Mouse (Mus musculus): ENCODE measurements around the gene Fgfr2.

Fgfr2 gene

DNA sequence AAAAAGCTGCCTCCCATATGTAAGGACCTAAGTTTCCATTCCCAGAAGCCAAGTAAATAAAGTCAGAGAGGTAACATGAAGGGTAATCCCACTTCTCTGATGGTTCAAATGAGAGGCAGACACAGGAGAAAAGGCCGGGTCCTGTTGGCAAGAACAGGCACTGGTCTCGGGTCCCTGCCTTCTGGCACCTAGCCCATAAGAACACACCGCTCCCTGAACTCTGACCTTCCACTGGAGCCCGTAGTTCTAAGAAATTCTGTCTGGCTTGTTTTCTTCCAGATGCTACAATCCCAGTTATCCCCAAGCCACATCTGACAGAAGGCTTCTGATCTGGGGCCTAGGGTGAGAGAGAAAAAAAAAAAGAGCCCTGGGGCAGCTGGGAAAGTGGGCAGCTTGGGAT is 34.7 kb downstream of the Fgfr2 start:
- DNase-seq (ENCODE audit: low spot score) = no peak

DNA sequence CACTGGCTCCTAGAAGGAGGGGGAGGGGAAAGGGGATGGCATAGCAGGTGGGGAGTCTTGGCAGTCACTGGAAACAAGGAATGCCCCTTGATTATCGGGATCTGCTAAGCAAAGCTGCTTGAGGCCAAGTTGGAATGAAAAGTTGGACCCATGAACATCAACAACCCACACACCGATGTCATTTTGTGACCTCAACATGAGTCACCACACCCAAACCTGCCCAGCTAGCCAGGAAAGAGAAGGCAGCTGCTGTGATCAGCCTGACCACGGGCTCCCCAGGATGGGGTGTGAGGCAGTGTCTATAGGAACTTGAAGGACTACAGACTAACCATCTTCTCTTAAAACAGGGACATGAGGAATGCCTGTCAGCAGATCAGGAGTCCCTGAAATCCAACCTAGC is 37.7 kb downstream of the Fgfr2 start:
- DNase-seq (ENCODE audit: low spot score) = no peak

DNA sequence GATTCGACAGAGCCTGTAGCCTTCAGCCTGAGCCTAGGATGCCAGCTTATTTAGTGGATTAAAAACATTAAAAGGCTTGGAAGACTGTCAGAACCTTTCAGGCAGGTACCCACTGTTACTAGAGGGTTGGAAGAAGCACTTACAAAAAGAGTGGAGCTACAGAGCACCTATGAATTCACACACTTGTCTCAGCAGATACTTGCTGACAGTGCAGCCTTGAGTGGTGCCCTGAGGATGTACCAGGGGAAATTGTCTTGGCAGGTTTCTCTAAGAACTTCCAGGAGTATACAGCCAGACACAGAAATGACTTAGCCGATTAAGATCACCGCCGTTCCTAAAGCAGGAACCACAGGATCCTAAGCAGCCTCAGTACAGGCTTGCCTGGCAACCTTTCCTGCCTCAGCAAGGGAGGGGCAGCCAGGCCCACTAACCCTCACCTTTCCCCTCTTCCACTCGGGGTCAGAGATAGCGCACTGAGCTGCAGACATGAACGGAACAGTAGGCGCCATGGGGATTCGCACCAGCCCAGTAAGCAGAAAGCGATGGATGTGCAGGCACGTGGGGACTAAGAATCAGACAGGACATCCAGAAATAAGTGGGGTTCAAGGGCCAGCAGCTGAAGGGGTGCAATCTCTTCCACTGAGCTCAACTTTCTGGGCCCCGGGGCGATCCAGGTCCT is 39.1 kb downstream of the Fgfr2 start:
- peak; percentile 31 for DNase-seq (ENCODE audit: low spot score)

DNA sequence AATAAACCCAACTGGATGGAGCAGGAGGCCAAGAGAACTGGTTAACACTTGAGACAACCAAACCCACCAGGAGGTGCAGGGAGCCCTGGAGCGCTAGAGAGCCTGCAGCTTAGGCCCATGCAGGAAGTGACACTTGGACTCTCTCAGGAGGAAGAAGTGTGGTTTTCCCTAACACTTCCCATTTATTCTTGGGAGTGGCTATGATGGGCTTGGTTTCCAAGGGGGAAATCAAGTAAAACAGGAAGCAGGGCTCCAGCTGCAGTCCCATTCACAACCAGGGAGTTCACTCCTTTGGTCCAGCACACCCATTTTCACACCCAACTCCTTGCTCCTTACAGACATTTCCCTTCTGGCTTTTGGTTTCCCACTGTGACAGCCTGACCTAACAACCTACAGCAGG is 44.2 kb downstream of the Fgfr2 start:
- DNase-seq (ENCODE audit: low spot score) = no peak

DNA sequence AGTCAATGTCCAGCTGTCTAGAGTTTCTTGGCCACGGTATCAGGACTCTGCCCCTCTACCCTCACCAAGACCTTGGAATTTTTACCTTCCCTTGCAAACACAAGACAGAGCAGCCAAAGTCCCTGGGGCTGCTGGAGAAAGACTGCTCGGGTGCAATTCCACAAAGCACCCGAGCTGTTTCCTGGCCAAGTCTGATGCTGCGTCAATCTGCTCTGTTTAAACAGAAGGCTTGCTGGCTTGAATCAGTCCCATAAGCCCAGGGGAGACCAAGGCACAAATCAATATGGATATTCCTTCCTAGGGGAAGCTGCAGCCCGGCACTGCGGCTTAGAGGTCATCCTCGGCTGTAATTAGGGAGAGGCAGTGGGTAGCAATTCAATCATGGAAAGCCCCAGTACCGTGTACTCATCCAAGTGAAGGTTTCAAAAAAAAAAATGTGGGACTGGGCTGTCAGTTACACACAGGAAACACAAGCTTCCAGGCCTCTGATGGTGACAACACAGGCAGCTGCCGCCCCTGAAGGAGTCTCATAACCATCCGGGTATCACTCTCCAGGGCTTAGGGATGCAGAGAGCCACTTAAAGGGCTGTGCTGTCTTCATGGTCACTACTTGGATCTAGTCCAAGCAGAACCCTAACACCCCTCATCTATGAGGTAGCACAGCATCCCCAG is 48.6 kb downstream of the Fgfr2 start:
- no peak for DNase-seq (ENCODE audit: low spot score)

DNA sequence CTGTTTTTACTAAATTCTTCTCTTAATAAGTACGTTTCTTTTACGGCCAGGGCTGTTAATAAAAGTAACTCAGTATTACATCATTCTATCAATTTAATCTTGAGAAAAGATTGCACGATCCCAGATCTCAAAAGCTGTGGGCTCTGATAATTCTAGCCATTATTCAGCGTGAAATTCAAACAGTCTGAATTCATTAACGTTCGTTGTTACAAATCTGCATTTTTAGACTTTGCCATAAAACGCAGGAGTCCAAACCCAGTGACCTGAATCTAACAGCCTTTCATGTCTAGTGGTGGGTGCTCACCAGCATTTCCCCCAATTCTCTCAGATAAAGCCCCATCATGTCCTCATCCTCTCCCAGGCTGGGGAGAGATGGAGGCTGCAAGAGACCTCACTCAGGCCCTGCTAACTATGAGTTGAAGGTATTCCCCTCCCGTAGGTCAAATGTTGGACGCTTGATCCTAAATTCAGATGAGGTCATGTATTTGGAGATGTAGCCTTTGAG is 50.0 kb downstream of the Fgfr2 start:
- no peak for DNase-seq (ENCODE audit: low spot score)

DNA sequence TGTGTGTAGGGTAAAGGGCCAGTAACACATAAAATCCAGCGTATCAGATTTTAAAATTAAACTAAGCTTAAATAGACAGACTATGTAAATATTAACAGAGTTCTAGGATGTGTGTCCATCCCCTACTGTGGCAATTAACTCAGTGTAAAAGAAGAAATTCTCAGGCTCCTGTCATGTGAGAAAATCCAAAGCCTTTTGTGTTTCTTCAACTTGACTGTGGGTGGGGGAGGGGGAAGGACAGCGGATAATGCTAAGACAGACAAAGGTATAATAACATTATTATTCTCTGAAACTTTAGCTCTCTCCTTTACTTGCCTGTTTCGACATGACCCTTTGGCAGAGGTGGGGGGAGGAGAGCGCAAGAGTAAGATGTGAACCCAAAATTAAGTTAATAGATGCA is 50.6 kb downstream of the Fgfr2 start:
- no peak for DNase-seq (ENCODE audit: low spot score)

DNA sequence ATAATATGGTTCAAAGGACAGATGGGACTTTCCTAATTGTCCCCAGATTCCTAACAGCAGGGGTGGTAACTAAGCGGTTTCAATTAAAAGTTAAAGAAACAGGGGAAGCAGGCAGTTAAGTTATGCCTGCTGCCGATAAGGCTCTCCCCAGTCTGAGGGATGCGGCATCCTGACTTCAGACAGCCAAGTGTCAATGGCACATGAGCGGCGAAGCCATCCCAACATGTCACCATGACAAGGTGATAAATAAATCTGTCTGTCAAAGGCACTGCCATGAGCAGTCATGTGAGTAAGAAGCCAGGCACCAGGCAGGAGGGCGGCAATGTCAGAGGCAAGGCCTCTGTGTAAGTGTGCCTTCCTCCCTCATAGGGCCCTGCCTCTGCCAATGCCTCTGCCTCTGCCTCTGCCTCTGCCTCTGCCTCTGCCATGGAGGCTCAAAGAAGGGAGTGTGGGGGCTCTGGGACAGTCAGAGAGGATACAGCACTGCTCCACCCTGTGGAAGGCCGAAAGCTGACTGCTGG is 55.8 kb downstream of the Fgfr2 start:
- no peak for DNase-seq (ENCODE audit: low spot score)

DNA sequence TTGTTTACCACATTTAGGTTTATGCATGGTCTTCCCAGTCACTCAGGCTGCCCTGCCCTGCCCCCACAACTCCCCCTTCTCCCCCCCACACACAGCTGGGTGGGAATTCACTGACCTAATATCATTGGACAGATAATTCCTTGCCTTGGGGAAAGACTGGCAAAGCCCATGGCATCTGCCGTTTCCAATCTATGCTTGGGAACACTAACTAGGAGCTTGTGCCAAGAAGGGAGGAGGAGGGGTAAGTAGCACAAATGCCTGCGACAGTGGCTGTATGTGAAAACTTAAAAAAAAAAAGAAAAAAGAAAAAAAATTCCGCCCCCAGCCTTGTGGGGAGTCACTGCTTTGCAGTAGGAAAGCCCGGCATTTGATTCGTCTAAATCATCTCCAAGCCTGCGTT is 56.4 kb downstream of the Fgfr2 start:
- no peak for DNase-seq (ENCODE audit: low spot score)

DNA sequence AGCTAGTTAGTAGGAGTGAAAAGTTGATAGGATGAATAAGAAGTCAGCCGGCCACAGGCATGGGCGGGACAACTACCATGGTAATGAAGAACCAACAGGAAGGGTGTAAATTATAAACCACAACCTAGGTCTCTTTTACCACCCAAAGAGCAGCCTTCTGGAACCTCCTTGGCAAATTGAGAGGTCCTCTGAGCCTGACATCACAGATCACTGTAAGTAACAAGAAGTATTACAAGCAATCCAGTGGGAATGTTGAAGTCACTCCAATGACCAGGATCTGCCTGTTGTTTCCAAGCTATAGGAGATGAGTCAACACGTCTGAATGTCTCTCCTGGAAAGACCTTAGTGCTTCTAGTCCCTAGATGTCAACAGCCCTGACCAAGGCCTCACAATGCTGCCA is 61.1 kb downstream of the Fgfr2 start:
- no peak for DNase-seq (ENCODE audit: low spot score)

DNA sequence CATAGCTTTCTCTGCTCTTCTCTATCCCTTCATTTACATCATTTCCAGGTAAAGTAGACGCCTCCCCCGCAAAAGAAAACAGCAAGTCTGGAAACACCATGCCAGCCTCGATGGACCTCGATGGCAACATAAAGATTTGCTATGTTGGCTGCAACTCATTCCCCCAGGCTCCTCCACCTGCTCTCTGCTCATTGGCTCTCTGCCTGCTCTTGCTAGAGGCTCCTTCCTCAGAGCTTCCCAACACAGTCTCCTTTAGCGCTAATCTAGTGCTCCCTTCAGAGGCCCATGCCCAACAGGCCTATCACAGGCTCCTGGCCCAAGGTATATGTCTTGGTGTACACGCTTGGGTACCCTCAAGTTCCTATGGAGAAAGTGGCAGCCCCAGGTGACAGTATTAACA is 63.0 kb downstream of the Fgfr2 start:
- no peak for DNase-seq (ENCODE audit: low spot score)

DNA sequence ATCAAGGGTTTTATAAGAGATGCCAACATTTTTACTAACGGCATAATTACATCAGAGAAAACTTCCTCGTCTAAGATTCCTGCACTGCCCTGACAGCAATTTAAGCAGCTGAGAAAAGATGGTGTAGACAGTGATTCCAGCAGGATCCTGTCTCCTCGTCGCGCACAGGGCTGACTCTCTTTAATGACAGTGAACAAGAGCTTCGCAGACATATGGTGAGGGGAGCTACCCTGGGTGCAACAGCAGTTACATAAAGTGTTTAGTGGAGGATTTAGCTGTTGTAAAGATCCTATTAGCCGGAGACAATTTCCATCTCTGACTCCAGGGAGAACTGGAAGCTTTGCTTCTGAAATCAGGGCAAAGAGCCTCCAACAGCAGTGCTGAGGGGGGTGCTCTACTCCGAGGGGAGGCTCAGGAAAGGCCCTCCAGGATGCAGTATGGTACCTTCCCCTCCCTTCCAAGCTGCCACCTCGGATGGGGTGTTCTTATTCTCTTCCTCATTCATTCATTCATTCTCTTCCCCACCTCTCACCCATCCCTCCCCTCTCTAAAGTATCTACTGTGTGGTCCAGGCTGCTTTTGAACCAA is 63.5 kb downstream of the Fgfr2 start:
- DNase-seq (ENCODE audit: low spot score) = no peak

DNA sequence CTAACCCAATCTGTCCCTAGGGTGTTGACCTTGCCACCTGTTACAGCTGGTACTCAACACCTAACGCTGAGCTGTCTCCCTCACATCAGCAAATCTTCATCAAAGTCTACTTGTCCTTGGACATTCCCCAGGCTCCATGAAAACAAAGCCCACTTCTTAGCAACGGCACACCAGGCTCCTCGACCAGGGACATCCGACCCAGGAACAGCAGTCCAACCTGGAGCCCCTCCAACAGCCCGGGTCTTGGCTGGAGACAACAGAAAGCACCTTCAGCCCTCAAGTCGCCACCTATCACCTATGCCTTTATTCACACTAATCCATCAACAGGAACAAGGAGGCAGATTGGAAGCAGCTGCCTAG is 64.0 kb downstream of the Fgfr2 start:
- no peak for DNase-seq (ENCODE audit: low spot score)

DNA sequence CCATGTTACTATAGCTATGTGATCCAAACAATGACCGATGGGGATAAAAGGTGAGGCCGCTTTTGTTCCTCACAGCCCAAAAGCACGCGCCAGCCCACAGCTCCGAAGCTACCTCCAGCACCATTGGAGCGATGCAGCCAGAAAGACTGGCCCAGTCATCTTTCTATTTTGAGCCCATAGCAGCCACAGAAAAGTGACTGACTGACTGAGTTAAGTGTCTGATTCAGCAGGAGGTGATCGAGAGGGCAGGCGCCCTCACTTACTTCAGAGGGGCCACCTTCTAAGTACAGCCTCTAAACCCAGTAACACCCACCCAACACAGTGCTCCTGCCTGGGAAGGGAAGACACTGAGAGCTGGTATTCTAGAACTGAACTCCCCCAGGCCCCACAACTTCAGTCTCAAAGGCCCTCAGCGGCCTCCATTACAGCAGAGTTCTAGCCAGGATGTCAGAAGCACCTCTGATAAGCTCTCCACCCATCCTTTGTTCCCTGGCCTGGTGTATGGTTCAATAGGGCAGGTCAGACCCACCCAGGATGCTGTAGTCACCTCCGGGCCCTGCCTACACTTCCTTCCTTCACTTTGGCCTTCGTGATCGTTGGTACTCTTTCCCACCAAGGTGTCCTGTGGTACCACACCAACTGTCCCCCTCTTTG is 64.5 kb downstream of the Fgfr2 start:
- DNase-seq (ENCODE audit: low spot score) = no peak

DNA sequence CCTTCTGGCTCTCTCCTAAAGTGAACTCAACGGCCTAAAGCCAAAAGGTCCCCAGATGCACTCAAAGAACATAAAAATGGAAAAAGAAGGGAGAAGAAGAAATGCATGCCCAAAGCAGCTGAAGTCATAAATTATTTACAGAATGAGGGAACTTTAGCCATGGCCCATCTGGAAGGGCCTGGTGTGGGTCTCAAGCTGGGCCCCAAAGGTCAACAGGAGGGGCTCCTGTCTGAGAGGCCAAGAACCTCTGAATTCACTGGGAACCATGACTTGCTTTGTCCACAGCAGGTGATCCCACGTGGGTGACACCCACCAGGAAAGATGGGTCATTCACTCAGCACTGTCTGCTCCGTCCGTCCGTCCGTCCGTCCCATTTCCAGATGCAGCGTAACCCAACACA is 66.2 kb downstream of the Fgfr2 start:
- DNase-seq (ENCODE audit: low spot score) = no peak

DNA sequence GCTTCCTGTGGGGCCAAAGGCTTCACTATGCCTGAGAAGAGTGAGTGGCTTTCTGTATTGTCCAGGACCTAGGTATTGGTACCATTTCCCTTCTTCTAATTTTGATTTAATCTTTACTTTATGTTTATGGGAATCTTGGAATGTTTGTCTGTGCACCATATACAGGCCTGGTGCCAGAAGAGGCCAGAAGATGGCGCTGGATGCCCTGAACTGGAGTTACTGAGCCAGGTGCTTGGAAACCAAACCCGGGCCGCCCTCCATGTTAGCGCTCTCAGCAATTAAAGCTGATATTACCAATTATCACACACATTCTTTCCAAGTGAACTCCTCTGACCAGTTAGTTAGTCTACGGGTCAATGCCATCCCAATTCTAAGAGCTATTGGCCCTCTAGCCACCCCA is 68.7 kb downstream of the Fgfr2 start:
- no peak for DNase-seq (ENCODE audit: low spot score)

DNA sequence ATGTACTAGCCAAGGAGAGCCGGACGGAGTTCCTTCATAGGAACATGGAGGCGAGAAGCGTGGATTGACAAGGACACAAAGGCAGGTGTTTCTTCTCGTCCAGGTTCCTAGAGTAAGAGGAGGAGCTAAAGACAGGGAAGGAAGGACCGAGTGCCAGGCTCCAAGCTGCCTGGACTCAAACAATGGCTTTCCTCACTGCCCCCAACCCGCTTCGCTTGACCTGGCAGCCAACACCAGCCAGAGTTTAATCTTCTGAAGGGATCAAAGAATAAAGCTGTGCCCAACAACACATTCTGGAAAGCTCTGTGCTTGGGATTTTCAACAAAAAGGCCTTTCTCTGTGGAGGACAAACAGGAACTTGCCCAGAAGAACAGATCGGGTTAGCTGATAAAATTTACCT is 69.4 kb downstream of the Fgfr2 start:
- no peak for DNase-seq (ENCODE audit: low spot score)

DNA sequence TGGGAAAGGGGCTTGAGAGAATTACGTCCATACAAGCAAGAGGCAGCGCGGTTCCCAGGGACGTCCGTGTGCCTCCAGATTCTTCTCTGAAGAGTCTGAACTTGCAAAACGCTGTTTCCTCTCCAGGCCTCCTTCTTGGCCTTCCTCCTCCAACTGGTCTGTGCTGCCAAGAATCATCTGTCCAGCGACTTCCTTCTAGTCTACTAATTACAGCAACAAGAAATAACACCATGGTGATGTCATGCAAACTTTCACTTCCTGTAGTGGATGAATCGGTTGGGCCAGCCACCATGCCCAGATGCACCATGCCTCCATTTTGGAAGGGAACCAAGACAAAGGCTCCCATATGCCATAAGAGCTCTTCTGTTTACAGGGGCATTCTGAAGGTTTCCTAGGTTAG is 70.3 kb downstream of the Fgfr2 start:
- DNase-seq (ENCODE audit: low spot score) = peak; percentile 66

DNA sequence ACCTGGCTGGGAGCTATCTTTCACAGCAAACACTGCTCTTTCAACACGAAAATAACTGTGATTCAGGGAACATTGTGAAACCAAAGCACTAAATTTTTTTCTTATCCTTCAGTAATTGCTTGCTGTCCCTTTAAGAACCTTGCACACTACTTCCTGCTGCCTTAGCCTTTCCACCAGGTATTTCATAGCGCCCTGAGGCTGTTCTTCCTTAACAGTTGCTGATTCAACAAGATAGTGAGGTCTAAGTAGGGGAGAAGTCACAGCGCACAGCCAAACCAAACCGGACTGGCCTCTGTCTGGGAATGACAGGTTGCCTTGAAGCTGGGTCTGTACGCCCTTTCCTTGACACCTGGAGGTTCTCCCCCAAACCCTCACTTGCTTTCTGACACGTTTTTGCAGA is 72.5 kb downstream of the Fgfr2 start:
- DNase-seq (ENCODE audit: low spot score) = peak; percentile 67

DNA sequence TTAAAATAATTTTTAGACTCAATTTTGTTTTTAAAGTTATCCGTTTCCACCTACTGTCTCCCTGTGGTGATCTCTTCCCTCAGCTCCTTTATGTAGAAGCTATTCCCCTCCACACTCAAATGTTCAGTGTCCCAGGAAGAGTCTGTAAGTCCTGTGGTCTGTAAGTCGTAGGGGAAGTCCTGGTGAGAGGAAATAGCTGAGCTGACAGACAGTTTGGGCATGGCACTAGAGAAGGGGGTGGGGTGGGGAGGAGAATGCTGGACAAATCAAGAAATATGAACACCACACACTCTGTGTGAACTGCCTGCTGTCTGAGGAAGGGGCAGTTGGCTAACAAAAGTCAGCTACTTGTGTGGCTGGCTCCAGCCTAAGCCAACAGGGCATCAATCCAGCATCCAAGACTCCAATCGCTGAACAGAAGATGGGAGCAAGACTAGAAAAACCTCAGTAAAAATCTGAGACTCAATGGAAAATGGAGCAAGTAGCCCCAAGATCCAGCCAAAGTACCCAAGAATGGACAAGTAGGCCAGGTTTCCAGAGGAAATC is 75.0 kb downstream of the Fgfr2 start:
- DNase-seq (ENCODE audit: low spot score) = no peak

DNA sequence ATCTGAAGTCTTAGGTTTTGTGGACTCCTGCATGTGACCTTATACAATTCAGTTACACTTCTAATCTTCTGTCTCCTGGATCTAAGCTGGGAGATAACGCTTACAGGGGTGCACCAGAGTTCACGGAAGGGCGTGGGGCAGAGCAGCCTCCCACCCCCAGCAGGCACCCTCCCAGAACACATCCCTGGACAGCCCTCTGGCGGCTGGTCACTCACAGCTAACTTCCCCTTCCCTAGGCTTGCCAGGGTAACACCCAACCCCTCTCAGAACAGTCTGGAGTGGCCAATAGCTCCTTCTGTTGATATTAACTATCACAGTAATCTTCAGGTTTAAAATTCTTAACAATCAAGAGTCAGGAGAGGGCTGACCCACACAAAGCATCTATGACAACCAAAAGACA is 75.9 kb downstream of the Fgfr2 start:
- peak; percentile 46 for DNase-seq (ENCODE audit: low spot score)

DNA sequence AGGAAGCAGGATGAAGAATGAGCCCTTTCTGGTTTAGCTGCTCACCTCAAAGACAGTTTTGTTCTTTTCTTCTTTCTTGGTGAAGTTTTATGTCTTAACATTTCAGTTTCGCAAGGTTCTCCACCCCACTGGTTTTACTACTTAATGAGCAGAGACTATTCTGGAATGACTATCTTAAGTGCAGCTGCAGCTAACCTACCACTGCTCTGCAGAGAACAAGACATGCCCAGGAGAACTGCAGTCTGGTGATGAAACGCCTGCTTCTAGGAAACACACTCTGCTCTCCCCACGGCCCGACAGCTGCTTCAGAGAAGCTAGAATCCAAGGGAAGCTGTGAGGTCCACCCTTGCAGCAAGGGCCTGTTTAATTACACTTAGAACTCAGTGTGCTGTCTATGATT is 78.4 kb downstream of the Fgfr2 start:
- no peak for DNase-seq (ENCODE audit: low spot score)

DNA sequence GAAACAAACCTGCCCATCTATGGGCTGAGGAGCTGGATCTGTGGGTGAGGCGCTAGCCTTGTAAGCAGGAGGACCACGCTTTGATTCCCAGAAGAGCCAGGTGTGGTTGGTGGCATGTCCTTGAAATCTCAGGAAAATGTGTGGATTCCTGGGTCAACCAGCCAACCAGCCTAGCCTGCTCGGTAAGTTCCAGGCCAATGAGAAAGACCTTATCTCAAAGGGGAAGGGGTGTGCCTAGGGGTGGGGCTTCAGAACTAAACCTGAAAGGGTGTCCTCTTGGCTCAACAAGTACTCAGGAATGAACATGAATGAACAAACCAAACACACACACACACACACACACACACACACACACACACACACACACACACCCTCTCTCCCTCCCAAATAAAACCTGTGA is 81.4 kb downstream of the Fgfr2 start:
- peak; percentile 83 for DNase-seq (ENCODE audit: low spot score)

All from urinary bladder, postnatal 14 days (tissue).